Mouse (Mus musculus) heart, adult 2 months (tissue): Measurements from ENCODE around the gene Ppp2r1b.

Experiments used
- CTCF ChIP-seq: fragments of 200-600 bp; IDR thresholded peaks from 2 replicates; pipeline ENCODE4 v1.8.1; 2022; ENCODE audit warnings: antibody characterized with exemption, mild to moderate bottlenecking, moderate library complexity
- EP300 ChIP-seq: fragments of 200-500 bp; IDR thresholded peaks from 2 replicates; pipeline ENCODE4 v1.6.1; 2011; ENCODE audit warnings: low read depth, low read length, control low read depth; ENCODE audit not compliant: insufficient read depth
- POLR2A ChIP-seq: fragments of 200-500 bp; IDR thresholded peaks from 2 replicates; pipeline ENCODE4 v1.6.1; 2011; ENCODE audit warnings: mild to moderate bottlenecking, low read depth, low read length, control low read depth; ENCODE audit not compliant: insufficient read depth

- TF ChIP-seq POLR2A (no peak), CTCF (no peak), EP300 (no peak)
Measured at GRCm38 (mm10) chr9:50877431-50877830, 32.3 kb downstream of the Ppp2r1b start.
